Mouse (Mus musculus) kidney, adult 2 months (tissue): ENCODE data around the gene Gpr39.

Experiments used
- CTCF ChIP-seq: fragments of 200-500 bp; conservative IDR thresholded peaks from 2 replicates; pipeline ENCODE4 v1.5.1; 2011; ENCODE audit warnings: low read depth, mild to moderate bottlenecking, control low read depth, low read length, moderate library complexity, mixed read lengths; ENCODE audit not compliant: insufficient read depth, insufficient read length
- POLR2A ChIP-seq: fragments of 200-500 bp; IDR thresholded peaks from one replicate; pipeline ENCODE4 v1.6.1; 2011; ENCODE audit warnings: low read depth, low read length, control low read depth

DNA sequence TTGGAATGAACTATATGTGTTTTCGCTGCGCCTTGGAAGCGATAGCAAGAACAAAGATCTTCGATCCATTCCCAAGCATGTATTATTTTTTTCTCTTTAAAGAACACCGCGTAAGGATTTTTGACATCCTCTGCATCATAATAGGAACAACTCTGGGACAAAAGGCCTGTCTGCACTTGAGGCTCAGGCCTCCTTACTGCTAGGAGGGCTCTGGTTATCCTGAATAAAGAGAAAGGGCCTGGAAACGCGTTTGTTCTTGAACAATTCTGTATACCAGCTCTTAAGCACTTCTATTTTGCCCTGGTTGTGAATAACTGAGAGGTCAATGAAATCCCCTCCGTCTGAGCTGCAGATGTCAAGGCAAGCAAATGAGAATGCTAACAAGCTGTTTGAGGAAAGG lies 216.4 kb downstream of the Gpr39 start:
- TF ChIP-seq CTCF = no peak
- TF ChIP-seq POLR2A = no peak
